Mouse (Mus musculus) embryo, embryonic 10 days (tissue): ENCODE measurements at regions not wholly inside any gene's neighbourhood (a gene's known extent, or its start where the extent isn't known, plus 50 kb on each side); places are given as distances from the start of the nearest gene placed in this dataset.
A peak's percentile ranks its signal among the peaks of the same experiment; 100 is the strongest.

Source experiments
- DNase-seq: peaks from one replicate; pipeline ENCODE4 v3.0.0-alpha.2; 2015; ENCODE audit warnings: low spot score

DNA sequence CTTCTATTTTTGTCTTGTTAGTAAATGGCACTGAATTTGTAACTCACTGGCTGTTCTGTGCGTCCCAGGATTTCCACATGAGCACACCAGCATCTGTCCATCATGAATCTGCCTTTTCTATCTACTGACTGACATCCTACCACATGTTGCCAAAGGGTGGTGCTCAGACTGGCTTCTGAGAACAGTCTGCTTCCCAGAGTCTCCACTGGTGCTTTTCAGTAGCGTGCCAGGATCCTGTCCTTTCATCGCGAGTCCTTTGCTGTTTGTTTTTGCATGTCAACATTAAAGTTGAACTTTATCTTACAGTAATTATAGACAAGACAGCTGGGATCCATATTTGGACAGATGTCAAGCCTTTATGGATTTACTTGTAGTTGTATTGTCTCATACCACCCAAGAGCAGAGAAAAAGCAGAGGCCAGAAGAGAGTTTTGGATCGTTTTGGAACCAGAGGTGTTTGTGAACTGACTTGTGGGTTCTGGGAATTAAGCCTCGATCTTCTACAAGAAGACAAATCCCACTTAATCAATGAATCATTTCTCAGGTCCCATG, 314.0 kb upstream of the Agtr1b start:
- DNase-seq: no peak

DNA sequence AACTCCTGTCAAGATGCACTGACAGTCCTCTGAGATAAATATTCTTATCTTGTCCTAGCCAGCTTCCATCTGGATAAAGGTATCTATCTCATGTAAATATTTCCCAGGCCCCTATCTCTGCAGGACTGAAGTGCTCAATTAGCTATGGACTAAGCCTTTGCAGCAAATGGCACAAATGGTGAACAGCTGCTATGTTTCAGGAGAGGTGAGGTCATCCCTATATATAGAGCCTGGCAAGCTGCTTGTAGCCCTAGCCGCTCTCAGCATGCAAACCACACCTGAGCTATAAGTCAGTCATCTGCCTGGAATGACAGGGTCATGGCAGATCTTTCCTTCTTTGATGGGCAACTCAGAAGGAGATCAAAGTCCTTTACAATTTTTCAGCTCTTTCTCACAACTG, 294.9 kb upstream of the Agtr1b start:
- peak; percentile 30 for DNase-seq

DNA sequence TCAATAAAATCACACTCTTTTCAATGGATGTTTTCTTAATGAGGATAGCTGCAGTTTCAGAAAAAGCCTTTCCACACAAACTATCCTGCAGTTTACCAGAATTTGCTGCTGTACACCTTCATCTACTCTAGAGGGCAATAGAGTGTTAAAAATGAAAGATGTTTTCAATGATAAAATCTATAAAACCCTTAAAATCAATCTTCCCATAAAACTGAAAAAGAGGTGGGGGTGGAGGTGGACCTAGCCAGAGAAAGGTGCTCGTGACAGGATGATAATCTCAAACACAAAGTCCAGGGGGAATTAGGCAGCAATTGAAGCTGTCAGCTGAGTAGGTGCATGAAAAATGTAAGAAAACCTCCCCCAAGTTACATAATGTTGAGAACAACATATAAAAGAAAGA, 288.4 kb upstream of the Agtr1b start:
- no peak for DNase-seq
